Mouse (Mus musculus) brain, embryonic 14.5 days (tissue): ENCODE measurements around the gene Adgrg2. TPM values are rescaled to one million over a fixed set of nuclear protein-coding genes. Genes with fewer than 3 reads are reported as not detected.

Experiments
- DNase-seq: peaks from one replicate; pipeline ENCODE4 v3.0.0-alpha.2; 2011; ENCODE audit warnings: low read depth
- CTCF ChIP-seq: fragments of 200-500 bp; IDR thresholded peaks from 2 replicates; pipeline ENCODE4 v1.5.1; 2012; ENCODE audit warnings: inconsistent platforms, mild to moderate bottlenecking, moderate library complexity, borderline replicate concordance; ENCODE audit not compliant: insufficient read depth, insufficient read length; ENCODE audit errors: extremely low read depth
- POLR2A ChIP-seq: fragments of 200-500 bp; IDR thresholded peaks from 2 replicates; pipeline ENCODE4 v1.6.1; 2012; ENCODE audit warnings: mild to moderate bottlenecking, inconsistent platforms, borderline replicate concordance; ENCODE audit not compliant: poor library complexity, insufficient read depth, insufficient read length, severe bottlenecking; ENCODE audit errors: extremely low read depth
- polyA plus RNA-seq: library from polyadenylated mRNA; depleted of rRNA; stranded (reverse); fragments of >200 nt; gene quantifications from 2 replicates; pipeline ENCODE4 v1.2.3, GENCODE M21; 2012; rRNA removed

Adgrg2 gene
- polyA plus RNA-seq, 1 experiment, result 2.4 TPM

DNA sequence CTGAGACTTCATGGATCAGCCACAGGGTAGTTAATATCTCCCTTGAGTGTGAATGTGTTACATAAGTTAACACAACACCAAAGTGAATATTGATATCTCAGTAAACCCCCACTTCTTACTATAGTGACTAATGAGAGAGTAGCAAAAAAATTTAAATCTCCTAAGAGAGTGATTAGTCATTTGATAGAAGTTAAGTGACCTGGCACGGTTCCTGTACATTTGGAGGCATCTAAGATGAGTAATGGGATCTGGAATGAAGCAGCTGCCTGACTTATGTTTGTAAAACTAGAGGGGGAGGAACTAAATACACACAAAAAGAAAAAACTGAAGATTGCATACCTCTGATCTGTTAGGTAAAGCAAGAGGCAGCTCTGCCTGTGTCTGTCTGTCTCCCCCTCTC is 118.6 kb downstream of the Adgrg2 start:
- DNase-seq, result no peak
- TF ChIP-seq POLR2A (no peak), CTCF (no peak)

GRCm38 (mm10) chrX:160510197-160510596 is 119.7 kb downstream of the Adgrg2 start:
- TF ChIP-seq POLR2A, result no peak
- no peak for TF ChIP-seq CTCF
- no peak for DNase-seq

- TF ChIP-seq CTCF (no peak), POLR2A (no peak)
Observed at GRCm38 (mm10) chrX:160516027-160516426, 125.5 kb downstream of the Adgrg2 start.

GRCm38 (mm10) chrX:160542772-160543171 is 152.3 kb downstream of the Adgrg2 start:
- DNase-seq, result no peak
- TF ChIP-seq POLR2A, result no peak
- no peak for TF ChIP-seq CTCF

More at GRCm38 (mm10) chrX:160516027-160516426, 125.5 kb downstream of the Adgrg2 start:
- DNase-seq, result no peak

Other genes starting within 250 kb of the Adgrg2 start
- 20.5 and 23.7 TPM in 2 replicates for gene Phka2, start 111.5 kb downstream of the Adgrg2 start, polyA plus RNA-seq